Mouse (Mus musculus): ENCODE results near the gene Slc35f1. TPM values are rescaled to one million over a fixed set of nuclear protein-coding genes. Genes with fewer than 3 reads are reported as not detected.

Slc35f1 gene
- polyA plus RNA-seq (2015; fragmentation: Nextera tagmentation; extraction: Ambion mirVana): 4.5 and 4.6 TPM in 2 replicates

- Histone ChIP-seq H3K27ac (peak within 1 kb of the TSS; percentile 65), H3K27me3 (peaks cover 18% of the 10 kb centered on the region), H3K36me3 (no peaks in the 10 kb centered on the region), H3K4me1 (peaks cover 7% of the 10 kb centered on the region), H3K9ac (peak within 1 kb of the TSS; percentile 79), H3K4me3 (peak within 1 kb of the TSS; percentile 73), H3K4me2 (replicated peaks) (peak within 1 kb of the TSS; percentile 92), H3K9me3 (no peaks in the 10 kb centered on the region)
- peak; percentile 89 for ATAC-seq (ENCODE audit: low FRiP score, low read depth)
- under 1% methylated on average over 54 of the region's 54 CpGs for WGBS
Measured at GRCm38 (mm10) chr10:52690334-52690991, at the start of gene Slc35f1. Gene Slc35f1, plus strand, starts transcription at chr10:52690533.

GRCm38 (mm10) chr10:52671234-52671633 is 19.1 kb upstream of the Slc35f1 start:
- no peak overlapping the region for H3K4me3 ChIP-seq
- no peak overlapping the region for H3K9ac ChIP-seq
- H3K4me1 ChIP-seq: no peaks in the 10 kb centered on the region
- no peaks in the 10 kb centered on the region for H3K9me3 ChIP-seq
- no peak overlapping the region for H3K4me2 ChIP-seq (replicated peaks)
- no peaks in the 10 kb centered on the region for H3K36me3 ChIP-seq
- ATAC-seq (ENCODE audit: low FRiP score, low read depth): no peak
- H3K27me3 ChIP-seq: no peaks in the 10 kb centered on the region
- H3K27ac ChIP-seq: no peak overlapping the region

GRCm38 (mm10) chr10:52690992-52691731 is 829 bp downstream of the Slc35f1 start:
- H3K27me3 ChIP-seq: peaks cover 18% of the 10 kb centered on the region
- peaks cover 7% of the 10 kb centered on the region for H3K4me1 ChIP-seq
- H3K9ac ChIP-seq: peak overlapping the region; percentile 79
- peak overlapping the region; percentile 65 for H3K27ac ChIP-seq
- no peaks in the 10 kb centered on the region for H3K36me3 ChIP-seq
- peak overlapping the region; percentile 92 for H3K4me2 ChIP-seq (replicated peaks)
- H3K4me3 ChIP-seq: peak overlapping the region; percentile 73
- H3K9me3 ChIP-seq: no peaks in the 10 kb centered on the region
- peak; percentile 63 for ATAC-seq (ENCODE audit: low FRiP score, low read depth)
- 1% methylated on average over 43 of the region's 45 CpGs for WGBS

DNA sequence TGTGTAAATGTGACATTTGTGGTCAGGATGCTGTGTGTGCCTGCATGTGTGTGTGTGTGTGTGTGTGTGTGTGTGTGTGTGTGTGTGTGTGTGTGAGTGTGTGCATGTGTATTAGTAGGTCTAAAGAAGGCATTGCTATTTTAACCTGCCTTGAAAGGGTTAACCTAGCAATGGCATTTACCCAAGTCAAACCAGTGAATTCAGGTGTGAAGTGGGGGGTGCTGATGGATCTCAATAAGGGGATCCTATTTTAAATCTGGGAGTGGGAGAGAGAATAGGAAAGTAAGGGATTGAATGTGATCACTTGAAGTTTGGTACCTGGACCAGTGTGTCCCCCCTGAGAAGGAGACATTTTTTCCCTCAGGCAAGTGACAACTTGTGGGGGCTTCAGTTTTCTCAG is 13.4 kb downstream of the Slc35f1 start:
- H3K4me1 ChIP-seq: peaks cover 23% of the 10 kb centered on the region
- H3K9me3 ChIP-seq: no peaks in the 10 kb centered on the region
- peak overlapping the region; percentile 82 for H3K4me2 ChIP-seq (replicated peaks)
- no peak overlapping the region for H3K27ac ChIP-seq
- no peaks in the 10 kb centered on the region for H3K36me3 ChIP-seq
- H3K27me3 ChIP-seq: no peaks in the 10 kb centered on the region
- H3K9ac ChIP-seq: no peak overlapping the region
- peak overlapping the region; percentile 41 for H3K4me3 ChIP-seq
- no peak for ATAC-seq (ENCODE audit: low FRiP score, low read depth)

GRCm38 (mm10) chr10:52704101-52705051 is 14.0 kb downstream of the Slc35f1 start:
- H3K4me3 ChIP-seq: peak overlapping the region; percentile 41
- H3K27ac ChIP-seq: peak overlapping the region; percentile 80; the same call in 1 of the 2 replicates
- H3K4me2 ChIP-seq (replicated peaks): peak overlapping the region; percentile 82
- peak; percentile 86 for ATAC-seq (ENCODE audit: low FRiP score, low read depth)
- no peaks in the 10 kb centered on the region for H3K36me3 ChIP-seq
- H3K4me1 ChIP-seq: peaks cover 23% of the 10 kb centered on the region
- H3K9ac ChIP-seq: peak overlapping the region; percentile 60
- H3K9me3 ChIP-seq: no peaks in the 10 kb centered on the region
- no peaks in the 10 kb centered on the region for H3K27me3 ChIP-seq
- WGBS: 3% methylated on average over 31 of the region's 31 CpGs

GRCm38 (mm10) chr10:52709482-52709881 is 19.1 kb downstream of the Slc35f1 start:
- H3K4me1 ChIP-seq: peaks cover 5% of the 10 kb centered on the region
- no peak for ATAC-seq (ENCODE audit: low FRiP score, low read depth)
- H3K4me3 ChIP-seq: no peak overlapping the region
- no peaks in the 10 kb centered on the region for H3K36me3 ChIP-seq
- no peaks in the 10 kb centered on the region for H3K27me3 ChIP-seq
- no peak overlapping the region for H3K9ac ChIP-seq
- WGBS: 85% methylated on average over 2 of the region's 2 CpGs
- no peaks in the 10 kb centered on the region for H3K9me3 ChIP-seq
- H3K27ac ChIP-seq: no peak overlapping the region
- H3K4me2 ChIP-seq (replicated peaks): no peak overlapping the region

- no peak for ATAC-seq (ENCODE audit: low FRiP score, low read depth)
- H3K9ac ChIP-seq: no peak overlapping the region
- H3K36me3 ChIP-seq: no peaks in the 10 kb centered on the region
- no peak overlapping the region for H3K27ac ChIP-seq
- no peak overlapping the region for H3K4me3 ChIP-seq
- H3K27me3 ChIP-seq: no peaks in the 10 kb centered on the region
- 87% methylated on average over 4 of the region's 4 CpGs for WGBS
- no peaks in the 10 kb centered on the region for H3K4me1 ChIP-seq
- H3K9me3 ChIP-seq: no peaks in the 10 kb centered on the region
- H3K4me2 ChIP-seq (replicated peaks): no peak overlapping the region
Measured at GRCm38 (mm10) chr10:52712166-52712565, 21.8 kb downstream of the Slc35f1 start.

DNA sequence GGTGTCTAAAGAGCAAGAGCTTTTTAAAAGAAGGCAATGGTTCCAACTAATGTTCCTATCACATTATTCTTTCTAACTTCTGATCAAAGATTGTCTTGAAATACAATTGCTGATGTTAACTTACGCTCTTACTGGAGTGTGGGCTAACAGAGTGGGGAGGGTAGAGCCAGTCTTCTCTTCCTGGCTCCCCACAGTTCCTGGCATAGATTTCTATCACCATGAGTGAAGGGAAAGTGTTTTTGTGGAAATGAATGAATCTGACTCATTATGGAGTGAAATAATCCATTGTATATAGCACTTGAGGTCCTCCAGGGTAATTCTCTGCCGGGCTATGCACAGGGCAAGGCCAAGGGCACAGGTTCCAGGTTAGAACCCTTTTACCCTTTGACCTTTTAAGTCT is 24.2 kb downstream of the Slc35f1 start:
- H3K27ac ChIP-seq: no peak overlapping the region
- 82% methylated on average over 2 of the region's 2 CpGs for WGBS
- H3K4me1 ChIP-seq: no peaks in the 10 kb centered on the region
- H3K4me3 ChIP-seq: no peak overlapping the region
- H3K36me3 ChIP-seq: no peaks in the 10 kb centered on the region
- no peaks in the 10 kb centered on the region for H3K9me3 ChIP-seq
- H3K9ac ChIP-seq: no peak overlapping the region
- H3K4me2 ChIP-seq (replicated peaks): no peak overlapping the region
- no peaks in the 10 kb centered on the region for H3K27me3 ChIP-seq
- no peak for ATAC-seq (ENCODE audit: low FRiP score, low read depth)

- Histone ChIP-seq H3K9ac (no peak overlapping the region), H3K4me3 (no peak overlapping the region), H3K4me1 (no peaks in the 10 kb centered on the region), H3K9me3 (no peaks in the 10 kb centered on the region), H3K36me3 (no peaks in the 10 kb centered on the region), H3K4me2 (replicated peaks) (no peak overlapping the region), H3K27ac (no peak overlapping the region), H3K27me3 (no peaks in the 10 kb centered on the region)
- ATAC-seq (ENCODE audit: low FRiP score, low read depth): no peak
- WGBS: 92% methylated on average over 4 of the region's 4 CpGs
Measured at GRCm38 (mm10) chr10:52715146-52715545, 24.8 kb downstream of the Slc35f1 start.

DNA sequence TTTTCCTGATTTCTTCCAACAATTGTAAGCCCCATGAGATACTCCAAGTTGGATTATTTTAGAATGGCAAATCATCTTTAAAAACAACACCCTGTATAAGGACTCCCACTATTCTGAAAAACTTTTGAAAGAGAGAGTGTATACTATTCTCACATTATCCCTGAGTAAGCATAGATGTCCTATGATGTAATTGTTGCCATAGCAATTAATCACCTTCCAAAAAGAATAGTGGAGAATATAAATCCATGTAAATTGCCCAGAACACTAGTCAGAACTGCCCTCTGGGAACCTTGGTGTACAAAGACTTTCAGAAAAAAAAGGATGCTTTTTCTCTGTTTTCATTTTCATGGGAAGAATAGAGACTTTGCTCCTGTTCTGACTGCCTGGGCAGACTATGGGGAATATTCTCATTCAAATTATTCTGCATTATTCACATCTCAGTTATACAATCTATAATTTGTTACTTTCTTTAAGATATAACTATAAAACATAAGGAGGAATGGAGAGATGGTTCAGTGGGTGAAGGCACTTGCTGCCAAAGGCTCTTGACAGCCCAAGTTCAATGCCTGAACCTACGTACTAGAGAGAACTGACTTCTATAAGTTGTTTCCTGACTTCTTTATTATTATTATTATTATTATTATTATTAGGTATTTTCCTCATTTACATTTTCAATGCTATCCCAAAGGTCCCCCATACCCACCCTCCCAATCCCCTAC is 28.0 kb downstream of the Slc35f1 start:
- WGBS: 94% methylated on average over 1 of the region's 1 CpGs
- no peaks in the 10 kb centered on the region for H3K9me3 ChIP-seq
- H3K9ac ChIP-seq: no peak overlapping the region
- no peaks in the 10 kb centered on the region for H3K4me1 ChIP-seq
- ATAC-seq (ENCODE audit: low FRiP score, low read depth): no peak
- no peaks in the 10 kb centered on the region for H3K36me3 ChIP-seq
- no peak overlapping the region for H3K4me2 ChIP-seq (replicated peaks)
- H3K27me3 ChIP-seq: no peaks in the 10 kb centered on the region
- no peak overlapping the region for H3K4me3 ChIP-seq
- H3K27ac ChIP-seq: no peak overlapping the region

DNA sequence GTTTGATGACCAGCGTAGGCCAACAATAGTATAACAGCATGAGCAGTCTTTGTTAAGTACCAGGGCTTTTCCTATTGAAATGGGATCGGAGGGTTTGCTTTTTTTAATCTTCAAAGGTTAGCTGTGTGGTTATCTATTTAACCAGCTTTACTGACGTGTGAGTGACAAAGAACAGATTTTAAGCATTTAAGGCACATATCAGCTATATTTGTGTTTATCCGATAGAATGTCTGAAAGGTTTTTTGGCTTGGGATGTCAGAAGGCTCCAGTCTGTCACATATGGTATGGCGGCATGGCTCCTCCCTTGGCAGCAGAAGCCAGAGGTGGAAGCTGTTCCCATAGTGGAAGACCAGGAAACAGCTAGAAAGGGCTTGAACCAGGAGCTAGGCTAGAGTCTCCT is 36.3 kb downstream of the Slc35f1 start:
- H3K27ac ChIP-seq: no peak overlapping the region
- no peak overlapping the region for H3K9ac ChIP-seq
- H3K36me3 ChIP-seq: no peaks in the 10 kb centered on the region
- H3K4me1 ChIP-seq: no peaks in the 10 kb centered on the region
- no peaks in the 10 kb centered on the region for H3K27me3 ChIP-seq
- no peak overlapping the region for H3K4me2 ChIP-seq (replicated peaks)
- H3K4me3 ChIP-seq: no peak overlapping the region
- no peak for ATAC-seq (ENCODE audit: low FRiP score, low read depth)
- H3K9me3 ChIP-seq: no peaks in the 10 kb centered on the region
- WGBS: 78% methylated on average over 5 of the region's 5 CpGs
